Mouse (Mus musculus): ENCODE results near the gene Ptpn7. TPM values are rescaled to one million over a fixed set of nuclear protein-coding genes. Genes with fewer than 3 reads are reported as not detected.
"Not testable (repeated sequence)": the region's sequence is repeated elsewhere in the genome, so short reads cannot be mapped to it uniquely, and the experiment has no call there.

Gene Ptpn7
- polyA plus RNA-seq, 1 experiment from 2014 or later: 2.4 TPM

DNA sequence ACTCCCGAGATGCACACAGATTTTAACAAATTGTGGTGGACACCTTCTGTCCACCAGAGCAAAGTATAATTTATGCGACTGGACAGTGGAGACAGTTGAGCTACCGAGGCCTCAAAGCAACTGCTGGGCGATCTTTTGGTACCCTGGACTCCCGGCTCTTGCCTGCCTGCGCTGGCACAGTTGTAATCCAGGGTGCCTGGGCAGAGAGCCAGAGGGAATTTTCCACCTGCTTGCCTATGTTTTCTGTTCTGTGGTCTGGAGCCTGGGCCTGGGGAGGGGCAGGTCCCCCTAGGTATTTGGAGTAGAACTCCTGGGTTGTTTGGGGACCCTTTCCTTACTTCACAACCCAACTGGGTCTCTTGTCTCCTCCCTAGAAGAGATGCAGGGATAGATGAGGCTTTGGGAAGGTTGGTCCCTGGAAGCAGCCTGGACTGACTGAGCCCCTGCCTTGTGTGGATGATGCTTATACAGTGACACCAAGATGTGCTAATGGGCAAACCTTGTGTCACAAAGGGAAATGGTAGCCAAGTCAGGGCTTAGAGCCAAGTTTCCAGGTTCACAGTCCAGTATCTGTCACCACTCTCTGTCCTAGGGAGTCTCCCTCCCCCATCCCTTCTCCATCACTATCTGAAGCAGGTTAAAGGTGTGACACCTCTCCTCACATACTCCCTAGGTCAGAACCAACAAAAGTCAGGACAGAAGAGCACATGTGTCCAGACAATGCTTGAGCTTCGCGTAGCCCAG lies 49.6 kb downstream of the Ptpn7 start:
- Histone ChIP-seq H3K27me3 (ENCODE audit: low read depth, poor library complexity, severe bottlenecking) (peaks cover 7% of the 10 kb centered on the region), H3K27ac (replicated peaks) (no peak overlapping the region), H3K36me3 (no peaks in the 10 kb centered on the region), H3K9me3 (replicated peaks) (no peaks in the 10 kb centered on the region), H3K4me1 (peaks cover 12% of the 10 kb centered on the region), H3K4me3 (no peak overlapping the region)
- 93% methylated on average over 8 of the region's 8 CpGs for WGBS
- no peak for DNase-seq (ENCODE audit: low spot score)

GRCm38 (mm10) chr1:135182975-135183374 lies 50.5 kb downstream of the Ptpn7 start:
- Histone ChIP-seq H3K9me3 (replicated peaks) (no peaks in the 10 kb centered on the region), H3K4me3 (no peak overlapping the region), H3K4me1 (peaks cover 12% of the 10 kb centered on the region), H3K27ac (replicated peaks) (no peak overlapping the region; the same call in 1 of the 2 replicates), H3K36me3 (no peaks in the 10 kb centered on the region), H3K27me3 (ENCODE audit: low read depth, poor library complexity, severe bottlenecking) (peaks cover 7% of the 10 kb centered on the region)
- DNase-seq (ENCODE audit: low spot score): no peak
- 66% methylated on average over 3 of the region's 3 CpGs for WGBS

DNA sequence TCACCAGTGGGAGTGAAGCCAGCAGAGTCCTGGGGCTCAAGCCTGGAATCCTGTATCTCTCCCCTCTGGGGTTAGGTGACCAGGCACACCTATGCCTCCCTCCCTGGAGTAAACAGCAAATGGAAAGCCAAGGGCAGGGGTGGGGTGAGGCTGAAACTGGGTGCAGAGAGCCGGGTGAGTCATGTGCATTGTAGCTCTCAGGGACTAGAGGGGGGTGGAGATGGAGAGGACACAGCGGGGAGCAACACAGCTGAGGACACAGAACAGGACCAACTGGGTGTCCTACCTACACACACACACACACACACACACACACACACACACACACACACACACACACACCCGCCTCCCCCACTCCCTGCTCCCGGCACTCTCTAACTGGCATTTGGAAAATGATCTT lies 50.9 kb downstream of the Ptpn7 start:
- H3K4me3 ChIP-seq: no peak overlapping the region
- no peaks in the 10 kb centered on the region for H3K36me3 ChIP-seq
- H3K27me3 ChIP-seq (ENCODE audit: low read depth, poor library complexity, severe bottlenecking): peaks cover 7% of the 10 kb centered on the region
- 82% methylated on average over 4 of the region's 4 CpGs for WGBS
- H3K9me3 ChIP-seq (replicated peaks): no peaks in the 10 kb centered on the region
- peak overlapping the region; percentile 38; the same call in 1 of the 2 replicates for H3K27ac ChIP-seq (replicated peaks)
- H3K4me1 ChIP-seq: peaks cover 12% of the 10 kb centered on the region
- no peak for DNase-seq (ENCODE audit: low spot score)

DNA sequence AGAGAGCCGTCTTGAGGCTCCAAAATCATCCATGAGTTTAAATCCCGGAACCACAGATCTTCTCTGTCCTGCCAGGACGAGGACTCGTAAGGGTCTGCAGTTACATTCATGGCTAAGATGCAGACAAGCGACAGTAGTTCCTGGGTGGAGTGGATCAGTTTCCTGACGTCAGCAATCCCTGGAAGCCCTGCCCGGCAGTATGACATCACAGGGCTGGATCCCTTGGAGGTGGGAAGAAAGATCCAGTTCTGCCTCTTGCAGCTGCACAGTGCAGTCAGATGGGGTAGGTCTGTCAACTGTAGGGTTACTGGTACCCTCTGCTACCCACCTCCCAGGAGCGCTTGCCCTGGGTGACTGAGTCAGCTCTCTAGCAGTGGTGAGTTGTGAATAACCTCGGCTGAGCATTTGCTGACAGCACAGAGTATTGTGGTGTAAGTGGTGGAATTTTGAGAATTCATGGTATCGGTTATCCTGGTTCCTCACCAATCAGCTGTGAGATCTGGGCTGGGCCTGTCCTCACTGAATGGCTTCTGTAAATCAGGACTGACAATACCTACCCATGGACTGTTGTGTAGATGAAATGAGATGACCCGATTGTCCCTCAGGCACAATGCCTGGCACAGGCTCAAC lies 51.6 kb downstream of the Ptpn7 start:
- no peak overlapping the region for H3K4me3 ChIP-seq
- no peak for DNase-seq (ENCODE audit: low spot score)
- peaks cover 12% of the 10 kb centered on the region for H3K4me1 ChIP-seq
- no peaks in the 10 kb centered on the region for H3K36me3 ChIP-seq
- H3K27me3 ChIP-seq (ENCODE audit: low read depth, poor library complexity, severe bottlenecking): peaks cover 7% of the 10 kb centered on the region
- H3K9me3 ChIP-seq (replicated peaks): no peaks in the 10 kb centered on the region
- H3K27ac ChIP-seq (replicated peaks): no peak overlapping the region
- 81% methylated on average over 11 of the region's 11 CpGs for WGBS

- no peak overlapping the region for H3K4me3 ChIP-seq
- peaks cover 12% of the 10 kb centered on the region for H3K4me1 ChIP-seq
- H3K27me3 ChIP-seq (ENCODE audit: low read depth, poor library complexity, severe bottlenecking): peaks cover 7% of the 10 kb centered on the region
- no peaks in the 10 kb centered on the region for H3K9me3 ChIP-seq (replicated peaks)
- no peaks in the 10 kb centered on the region for H3K36me3 ChIP-seq
- H3K27ac ChIP-seq (replicated peaks): no peak overlapping the region
- DNase-seq (ENCODE audit: low spot score): no peak
- 21% methylated on average over 5 of the region's 5 CpGs for WGBS
Measured at GRCm38 (mm10) chr1:135185936-135186335, 53.4 kb downstream of the Ptpn7 start.

- Histone ChIP-seq H3K4me1 (peaks cover 12% of the 10 kb centered on the region), H3K9me3 (replicated peaks) (no peaks in the 10 kb centered on the region), H3K27me3 (ENCODE audit: low read depth, poor library complexity, severe bottlenecking) (peaks cover 7% of the 10 kb centered on the region), H3K27ac (replicated peaks) (no peak overlapping the region), H3K36me3 (no peaks in the 10 kb centered on the region), H3K4me3 (no peak overlapping the region)
- no peak for DNase-seq (ENCODE audit: low spot score)
- WGBS: 31% methylated on average over 8 of the region's 8 CpGs
Measured at GRCm38 (mm10) chr1:135186427-135186826, 53.9 kb downstream of the Ptpn7 start.

GRCm38 (mm10) chr1:135187016-135187415 lies 54.5 kb downstream of the Ptpn7 start:
- not testable (repeated sequence) for H3K27ac ChIP-seq (replicated peaks); H3K9me3 ChIP-seq (replicated peaks); H3K27me3 ChIP-seq (ENCODE audit: low read depth, poor library complexity, severe bottlenecking); H3K36me3 ChIP-seq; DNase-seq (ENCODE audit: low spot score); H3K4me3 ChIP-seq
- peaks cover 12% of the 10 kb centered on the region for H3K4me1 ChIP-seq
- 31% methylated on average over 2 of the region's 2 CpGs for WGBS

DNA sequence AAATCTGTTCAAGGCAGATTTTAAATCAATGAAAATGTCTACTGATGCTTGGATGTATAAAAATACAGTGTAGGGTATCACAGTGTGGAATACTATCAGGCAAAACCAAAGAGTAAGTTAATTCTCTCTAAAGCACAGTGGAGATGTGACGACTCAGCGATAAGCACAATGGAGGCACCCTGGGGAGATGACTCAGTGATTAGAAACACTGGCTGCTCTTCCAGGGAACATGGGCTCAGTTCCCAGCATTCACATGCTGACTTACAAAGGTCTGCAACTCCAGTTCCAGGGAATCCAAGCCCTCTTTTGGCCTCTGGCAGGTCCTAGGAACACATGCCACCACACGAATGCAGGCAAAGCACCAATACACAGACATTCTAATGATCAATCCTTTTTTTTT lies 55.7 kb downstream of the Ptpn7 start:
- no peak overlapping the region for H3K4me3 ChIP-seq
- H3K36me3 ChIP-seq: no peaks in the 10 kb centered on the region
- peaks cover 8% of the 10 kb centered on the region for H3K4me1 ChIP-seq
- H3K27ac ChIP-seq (replicated peaks): no peak overlapping the region
- no peaks in the 10 kb centered on the region for H3K9me3 ChIP-seq (replicated peaks)
- no peak for DNase-seq (ENCODE audit: low spot score)
- 16% methylated on average over 3 of the region's 3 CpGs for WGBS
- peaks cover 7% of the 10 kb centered on the region for H3K27me3 ChIP-seq (ENCODE audit: low read depth, poor library complexity, severe bottlenecking)

GRCm38 (mm10) chr1:135189186-135189585 lies 56.7 kb downstream of the Ptpn7 start:
- Histone ChIP-seq H3K27ac (replicated peaks) (no peak overlapping the region), H3K4me1 (peaks cover 7% of the 10 kb centered on the region), H3K36me3 (no peaks in the 10 kb centered on the region), H3K9me3 (replicated peaks) (no peaks in the 10 kb centered on the region), H3K4me3 (no peak overlapping the region), H3K27me3 (ENCODE audit: low read depth, poor library complexity, severe bottlenecking) (peaks cover 7% of the 10 kb centered on the region)
- WGBS: 92% methylated on average over 4 of the region's 4 CpGs
- DNase-seq (ENCODE audit: low spot score): no peak

DNA sequence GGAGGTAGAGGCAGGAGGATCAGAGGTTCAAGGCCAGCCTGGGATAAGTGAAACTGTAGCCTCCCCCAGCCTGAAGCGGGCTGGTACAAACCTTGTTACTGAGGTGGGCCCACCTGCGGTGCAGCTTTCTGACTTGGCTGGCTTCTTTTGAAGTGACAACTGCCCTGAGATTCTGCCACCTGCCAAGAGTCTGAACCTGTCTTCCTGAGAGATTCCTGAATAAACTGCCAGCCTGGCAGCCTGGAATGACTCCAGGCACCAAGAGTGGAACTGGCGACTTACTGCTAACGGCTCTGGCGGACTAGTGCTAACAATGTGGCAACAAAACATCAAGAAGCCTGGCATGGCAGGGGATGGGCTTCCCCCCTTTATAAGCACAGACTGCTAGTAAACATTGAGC lies 61.8 kb downstream of the Ptpn7 start:
- not testable (repeated sequence) for H3K36me3 ChIP-seq; H3K27me3 ChIP-seq (ENCODE audit: low read depth, poor library complexity, severe bottlenecking); H3K9me3 ChIP-seq (replicated peaks); DNase-seq (ENCODE audit: low spot score); H3K4me3 ChIP-seq; H3K27ac ChIP-seq (replicated peaks)
- WGBS: 82% methylated on average over 5 of the region's 5 CpGs
- H3K4me1 ChIP-seq: peaks cover 16% of the 10 kb centered on the region

Other genes with a start within 250 kb of the Ptpn7 start
- gene Ppp1r12b, start 176.8 kb upstream of the Ptpn7 start, polyA plus RNA-seq (2016; fragmentation: Nextera tagmentation; extraction: Ambion mirVana): 5.7 and 6.8 TPM in 2 replicates
- 54.2 and 61.5 TPM in 2 replicates for gene Ube2t, start 170.1 kb upstream of the Ptpn7 start, polyA plus RNA-seq (2016; fragmentation: Nextera tagmentation; extraction: Ambion mirVana)
- gene Lgr6, start 27.4 kb upstream of the Ptpn7 start, polyA plus RNA-seq (2016; fragmentation: Nextera tagmentation; extraction: Ambion mirVana): 0.06 and 0.17 TPM in 2 replicates
- 46.5 and 67.6 TPM in 2 replicates for gene Arl8a, start 14.1 kb downstream of the Ptpn7 start, polyA plus RNA-seq (2016; fragmentation: Nextera tagmentation; extraction: Ambion mirVana)
- not detected in 2 replicates for gene Gpr37l1, start 35.0 kb downstream of the Ptpn7 start, polyA plus RNA-seq (2016; fragmentation: Nextera tagmentation; extraction: Ambion mirVana)
- 0.77 and 1.6 TPM in 2 replicates for gene Elf3, start 125.9 kb downstream of the Ptpn7 start, polyA plus RNA-seq (2016; fragmentation: Nextera tagmentation; extraction: Ambion mirVana)
- 94.7 and 97.5 TPM in 2 replicates for gene Rnpep, start 151.4 kb downstream of the Ptpn7 start, polyA plus RNA-seq (2016; fragmentation: Nextera tagmentation; extraction: Ambion mirVana)
- 192 and 200 TPM in 2 replicates for gene Timm17a, start 181.1 kb downstream of the Ptpn7 start, polyA plus RNA-seq (2016; fragmentation: Nextera tagmentation; extraction: Ambion mirVana)
- 0.46 and 0.62 TPM in 2 replicates for gene Lmod1, start 192.1 kb downstream of the Ptpn7 start, polyA plus RNA-seq (2016; fragmentation: Nextera tagmentation; extraction: Ambion mirVana)
- gene Shisa4, start 242.5 kb downstream of the Ptpn7 start, polyA plus RNA-seq (2016; fragmentation: Nextera tagmentation; extraction: Ambion mirVana): 66.3 and 81.3 TPM in 2 replicates